Mouse (Mus musculus) forebrain, embryonic 10.5 days (tissue): ENCODE results near the gene Scd2. TPM values are rescaled to one million over a fixed set of nuclear protein-coding genes. Genes with fewer than 3 reads are reported as not detected.
"Not testable (repeated sequence)": the region's sequence is repeated elsewhere in the genome, so short reads cannot be mapped to it uniquely, and the experiment has no call there.

Experiments
- DNase-seq: peaks from one replicate; pipeline ENCODE4 v3.0.0-alpha.2; 2017; ENCODE audit warnings: low spot score; ENCODE audit errors: extremely low spot score
- H3K27ac ChIP-seq: fragments of 300-500 bp; sonication (generic); 2 replicates; pipeline ENCODE4 v1.5.1; 2016; ENCODE audit warnings: mild to moderate bottlenecking
- H3K27me3 ChIP-seq: fragments of 300-500 bp; sonication (generic); 2 replicates; pipeline ENCODE4 v1.6.1; 2016; ENCODE audit warnings: mild to moderate bottlenecking; ENCODE audit not compliant: poor library complexity, severe bottlenecking
- H3K36me3 ChIP-seq: fragments of 300-500 bp; sonication (generic); replicated peaks from 2 replicates; pipeline ENCODE4 v1.6.1; 2016; ENCODE audit warnings: mild to moderate bottlenecking, moderate library complexity
- H3K4me1 ChIP-seq: fragments of 300-500 bp; sonication (generic); 2 replicates; pipeline ENCODE4 v1.6.1; 2016
- H3K4me3 ChIP-seq: fragments of 300-500 bp; sonication (generic); 2 replicates; pipeline ENCODE4 v1.5.1; 2016; ENCODE audit warnings: mild to moderate bottlenecking, moderate library complexity
- H3K9me3 ChIP-seq: fragments of 300-500 bp; sonication (generic); 2 replicates; pipeline ENCODE4 v1.6.1; 2016; ENCODE audit warnings: mild to moderate bottlenecking, moderate library complexity
- WGBS: fragments of 180-500 bp; shearing (Covaris S2); methylation state at CpG from one replicate; pipeline ENCODE4 v1.1.7; 2016; 5-methylcytosine and 5-hydroxymethylcytosine counted together
- polyA plus RNA-seq: library from polyadenylated mRNA; unstranded; fragments of >200 nt; fragmentation: Nextera tagmentation; extraction: Ambion mirVana; gene quantifications from 2 replicates; pipeline ENCODE4 v1.2.1, GENCODE M21; 2016

The Scd2 gene
- polyA plus RNA-seq, 1 experiment from 2014 or later: 403 TPM

DNA sequence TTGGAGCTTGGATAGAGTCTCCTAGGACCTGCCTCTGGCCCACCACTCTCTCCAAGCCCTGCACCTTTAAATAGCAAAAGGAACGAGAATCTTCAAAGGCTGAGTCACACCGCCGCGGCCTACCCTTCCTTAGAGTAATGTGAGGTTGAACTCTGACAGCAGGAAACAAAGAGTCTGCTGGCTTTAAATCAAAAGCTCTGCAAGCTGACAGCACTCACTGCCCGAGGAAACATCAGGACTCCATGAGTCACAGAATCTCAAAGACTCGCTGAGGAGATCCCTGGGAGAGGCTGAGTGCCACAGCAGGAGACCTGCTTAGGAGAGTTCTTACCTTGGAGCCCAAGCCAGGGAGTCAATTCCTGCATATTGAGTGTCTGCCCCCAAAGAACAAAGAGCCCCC, 12.7 kb upstream of the Scd2 start:
- H3K27me3 ChIP-seq: no peaks in the 10 kb centered on the region
- H3K9me3 ChIP-seq: no peaks in the 10 kb centered on the region
- no peaks in the 10 kb centered on the region for H3K36me3 ChIP-seq
- H3K4me3 ChIP-seq: peak overlapping the region; percentile 3; the same call in 1 of the 2 replicates
- 5% methylated on average over 6 of the region's 6 CpGs for WGBS
- H3K4me1 ChIP-seq: peaks cover 69% of the 10 kb centered on the region
- DNase-seq: no peak
- H3K27ac ChIP-seq: peak overlapping the region; percentile 80

DNA sequence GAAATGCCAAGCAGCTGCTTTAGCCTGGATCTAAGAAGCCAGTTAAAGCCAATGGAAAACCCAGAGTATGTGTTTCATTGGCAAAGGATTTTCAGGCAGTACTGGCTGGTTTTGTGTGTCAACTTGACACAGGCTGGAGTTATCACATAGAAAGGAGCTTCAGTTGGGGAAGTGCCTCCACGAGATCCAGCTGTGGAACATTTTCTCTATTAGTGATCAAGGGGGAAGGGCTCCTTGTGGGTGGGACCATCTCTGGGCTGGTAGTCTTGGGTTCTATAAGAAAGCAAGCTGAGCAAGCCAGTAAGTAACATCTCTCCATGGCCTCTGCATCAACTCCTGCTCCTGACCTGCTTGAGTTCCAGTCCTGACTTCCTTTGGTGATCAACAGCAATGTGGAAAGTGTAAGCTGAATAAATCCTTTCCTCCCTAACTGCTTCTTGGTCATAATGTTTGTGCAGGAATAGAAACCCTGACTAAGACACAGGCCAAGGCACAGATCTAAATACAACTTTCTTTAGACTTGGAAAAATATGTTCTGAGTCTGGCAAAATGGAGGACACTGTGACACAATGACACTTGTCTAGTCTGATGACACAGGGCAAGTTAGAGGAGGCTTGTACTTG, 11.5 kb upstream of the Scd2 start:
- Histone ChIP-seq H3K4me3 (peak overlapping the region; percentile 50; the same call in 1 of the 2 replicates), H3K27ac (peak overlapping the region; percentile 93), H3K4me1 (peaks cover 79% of the 10 kb centered on the region)
- not testable (repeated sequence) for H3K36me3 ChIP-seq, DNase-seq, H3K9me3 ChIP-seq, H3K27me3 ChIP-seq
- WGBS: 52% methylated on average over 1 of the region's 1 CpGs

DNA sequence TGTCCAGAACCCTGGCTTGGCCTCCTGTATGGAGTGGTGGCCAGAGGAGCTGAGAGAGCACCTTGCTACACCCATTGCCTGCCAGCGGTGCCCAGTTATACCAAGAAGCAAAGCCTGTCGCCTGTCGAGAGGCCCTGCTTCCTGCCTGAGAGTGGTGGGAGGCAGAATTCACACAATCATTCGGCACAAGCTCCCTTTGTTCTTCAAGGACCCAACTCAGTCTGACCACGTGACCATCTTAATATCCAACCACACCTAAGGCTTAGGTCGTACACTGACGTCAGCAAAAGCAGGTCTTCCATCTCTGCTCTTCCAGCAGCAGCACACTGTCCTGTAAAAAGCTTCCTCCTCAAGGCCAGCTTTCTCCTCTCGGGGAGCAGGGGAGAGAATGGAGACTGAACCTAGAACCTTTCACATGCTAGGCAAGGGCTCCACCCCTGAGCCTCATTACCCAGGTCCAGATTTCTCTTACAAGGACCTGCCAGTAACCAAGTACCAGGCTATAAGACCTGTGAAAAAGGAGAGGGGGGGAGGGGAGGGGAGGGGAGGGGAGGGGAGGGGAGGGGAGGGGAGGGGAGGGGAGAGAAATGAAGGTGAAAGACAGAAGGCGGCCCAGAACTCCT, 10.8 kb upstream of the Scd2 start:
- H3K27ac ChIP-seq: peak overlapping the region; percentile 93
- peaks cover 81% of the 10 kb centered on the region for H3K4me1 ChIP-seq
- no peaks in the 10 kb centered on the region for H3K27me3 ChIP-seq
- H3K4me3 ChIP-seq: peak overlapping the region; percentile 50; the same call in 1 of the 2 replicates
- WGBS: 47% methylated on average over 9 of the region's 9 CpGs
- H3K9me3 ChIP-seq: no peaks in the 10 kb centered on the region
- H3K36me3 ChIP-seq: no peaks in the 10 kb centered on the region
- DNase-seq: no peak

DNA sequence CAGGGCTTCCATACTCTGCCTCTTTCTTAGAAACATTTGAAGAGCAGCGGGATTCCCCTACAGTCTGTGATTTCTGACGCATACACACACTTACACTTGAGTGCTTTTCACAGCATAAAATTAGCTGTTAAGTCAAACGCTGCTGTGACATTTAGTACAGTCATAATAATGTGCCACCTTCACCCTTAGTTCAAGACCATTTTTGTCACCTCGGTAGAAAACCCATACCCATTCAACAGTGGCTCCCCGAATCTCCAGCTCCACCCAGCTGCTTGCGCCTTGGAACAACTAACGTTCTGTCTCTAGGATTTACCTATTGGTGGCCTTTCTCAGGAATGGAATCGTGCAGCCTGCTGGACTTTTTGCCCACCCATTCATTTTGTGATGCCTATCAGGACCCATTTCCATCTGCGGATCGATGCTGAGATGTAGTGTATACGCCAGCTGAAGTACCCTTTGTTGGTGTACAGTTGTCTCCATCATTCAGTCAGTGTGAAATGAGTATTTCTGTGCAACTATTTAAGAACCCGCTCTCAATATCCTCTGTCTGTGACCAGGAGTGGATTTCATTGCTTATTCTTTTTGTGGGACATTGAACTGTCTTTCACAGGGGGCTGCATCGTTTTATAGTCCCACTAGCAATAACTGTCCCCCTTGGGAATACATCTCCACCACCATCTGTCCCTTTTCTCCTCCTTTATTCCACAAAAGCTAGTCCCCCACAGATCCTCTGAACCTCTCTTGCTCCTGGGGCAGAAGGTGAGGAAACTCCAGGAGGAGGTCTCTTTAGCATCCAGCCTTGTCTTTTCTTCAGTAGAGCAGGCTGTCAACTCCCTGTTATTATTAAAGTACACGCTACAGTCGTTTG, 10.1 kb upstream of the Scd2 start:
- H3K4me1 ChIP-seq: peaks cover 82% of the 10 kb centered on the region
- H3K36me3 ChIP-seq: no peaks in the 10 kb centered on the region
- peak overlapping the region; percentile 50 for H3K4me3 ChIP-seq
- no peak for DNase-seq
- H3K9me3 ChIP-seq: no peaks in the 10 kb centered on the region
- H3K27ac ChIP-seq: peak overlapping the region; percentile 93
- no peaks in the 10 kb centered on the region for H3K27me3 ChIP-seq
- 41% methylated on average over 15 of the region's 15 CpGs for WGBS

DNA sequence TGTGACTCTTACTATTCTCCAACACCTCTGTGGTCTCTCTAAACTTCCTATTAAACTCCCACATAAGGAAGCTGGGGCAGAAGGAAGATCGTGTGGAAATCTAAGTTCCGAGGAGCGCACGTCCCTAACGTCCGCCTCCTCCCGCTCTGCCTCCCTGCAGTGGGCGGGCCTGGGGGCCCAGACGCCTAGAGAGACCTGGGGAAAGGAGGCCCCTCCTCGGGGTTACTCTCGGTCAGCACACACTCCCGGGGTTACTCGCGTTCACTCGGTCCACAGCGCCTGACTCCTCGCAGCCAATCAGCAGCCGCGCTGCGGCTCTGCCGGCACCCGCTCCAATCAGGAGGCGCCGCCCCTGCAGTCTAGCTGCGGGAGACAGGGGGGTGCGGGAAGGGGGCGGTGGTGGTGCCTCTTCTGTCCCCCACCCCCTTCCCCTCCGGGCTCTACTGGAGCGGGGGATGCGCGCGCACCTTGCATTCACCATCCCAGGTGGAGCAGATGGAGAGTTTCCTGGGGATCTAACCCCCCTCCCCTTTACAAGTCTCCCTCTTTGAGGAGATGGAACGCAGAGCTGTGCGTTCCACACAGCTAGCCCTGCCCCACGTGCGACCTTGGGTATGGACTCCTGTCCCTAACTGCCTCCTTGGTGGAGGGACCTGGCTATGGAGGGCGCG, 9.3 kb upstream of the Scd2 start:
- peak overlapping the region; percentile 50 for H3K4me3 ChIP-seq
- H3K27me3 ChIP-seq: no peaks in the 10 kb centered on the region
- peak; percentile 96 for DNase-seq
- H3K27ac ChIP-seq: peak overlapping the region; percentile 93
- H3K9me3 ChIP-seq: no peaks in the 10 kb centered on the region
- peaks cover 81% of the 10 kb centered on the region for H3K4me1 ChIP-seq
- WGBS: under 1% methylated on average over 38 of the region's 38 CpGs
- H3K36me3 ChIP-seq: no peaks in the 10 kb centered on the region

DNA sequence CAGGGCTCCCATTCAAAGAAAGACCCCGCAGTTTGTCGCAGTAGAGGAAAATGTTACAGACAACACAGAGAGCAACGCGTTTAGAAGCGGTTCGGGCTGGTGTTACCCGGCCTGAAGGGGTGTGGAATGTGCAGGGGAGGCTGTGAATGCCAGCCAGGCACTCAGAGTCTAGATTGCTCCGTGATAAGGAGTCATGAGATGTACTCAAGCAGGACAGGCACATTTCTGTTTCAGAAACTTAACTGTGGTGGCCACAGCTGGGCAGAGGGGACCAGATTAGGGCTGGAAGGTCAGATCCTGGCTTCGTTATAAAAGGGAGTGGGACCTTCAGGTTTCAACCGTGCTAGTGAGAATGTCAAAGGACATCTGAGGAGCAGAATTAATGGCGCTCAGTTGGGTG, 8.8 kb upstream of the Scd2 start:
- DNase-seq: no peak
- WGBS: 2% methylated on average over 11 of the region's 11 CpGs
- Histone ChIP-seq H3K4me3 (peak overlapping the region; percentile 50), H3K9me3 (no peaks in the 10 kb centered on the region), H3K4me1 (peaks cover 81% of the 10 kb centered on the region), H3K36me3 (no peaks in the 10 kb centered on the region), H3K27me3 (no peaks in the 10 kb centered on the region), H3K27ac (peak overlapping the region; percentile 93)

DNA sequence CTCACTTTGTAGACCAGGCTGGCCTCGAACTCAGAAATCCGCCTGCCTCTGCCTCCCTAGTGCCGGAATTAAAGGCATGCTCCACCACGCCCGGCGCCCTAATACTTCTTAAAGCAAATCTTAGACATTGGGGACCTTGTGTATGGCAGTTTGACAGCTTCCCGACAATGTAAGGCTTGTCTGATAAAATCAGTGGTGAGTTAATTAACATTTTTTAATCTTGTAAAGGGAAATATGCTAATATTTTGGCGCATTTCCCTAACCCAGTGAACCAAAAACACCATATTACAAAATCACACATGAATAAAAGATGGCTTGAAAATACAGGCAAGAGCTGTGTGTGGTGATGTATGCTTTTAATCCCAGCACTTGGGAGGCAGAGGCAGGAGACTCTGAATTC, 7.9 kb upstream of the Scd2 start:
- H3K27me3 ChIP-seq: no peaks in the 10 kb centered on the region
- no peaks in the 10 kb centered on the region for H3K9me3 ChIP-seq
- WGBS: 96% methylated on average over 8 of the region's 8 CpGs
- H3K27ac ChIP-seq: peak overlapping the region; percentile 93
- DNase-seq: no peak
- peaks cover 81% of the 10 kb centered on the region for H3K4me1 ChIP-seq
- H3K36me3 ChIP-seq: no peaks in the 10 kb centered on the region
- H3K4me3 ChIP-seq: no peak overlapping the region

DNA sequence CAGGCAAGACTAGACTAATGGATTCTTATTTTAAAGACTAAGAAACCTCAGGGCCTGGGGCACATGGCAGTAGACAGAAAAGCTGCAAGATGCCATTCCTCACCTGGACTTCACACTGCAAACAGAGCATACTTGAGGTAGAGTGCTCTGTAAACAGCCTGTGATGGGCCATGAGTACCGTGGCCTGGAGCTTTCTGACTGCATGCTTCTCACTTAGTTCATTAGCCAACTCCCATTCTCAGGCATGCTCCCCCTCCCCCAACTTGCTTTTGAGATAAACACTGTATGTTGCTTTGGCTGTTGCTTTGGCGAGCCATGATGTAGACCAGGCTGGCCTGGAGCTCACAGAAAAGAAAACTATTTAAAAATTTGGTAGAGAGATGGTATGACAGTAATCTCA, 7.4 kb upstream of the Scd2 start:
- Histone ChIP-seq H3K36me3 (no peaks in the 10 kb centered on the region), H3K27me3 (no peaks in the 10 kb centered on the region), H3K9me3 (no peaks in the 10 kb centered on the region), H3K4me1 (peaks cover 77% of the 10 kb centered on the region), H3K27ac (peak overlapping the region; percentile 48), H3K4me3 (no peak overlapping the region)
- no peak for DNase-seq
- 74% methylated on average over 2 of the region's 2 CpGs for WGBS

DNA sequence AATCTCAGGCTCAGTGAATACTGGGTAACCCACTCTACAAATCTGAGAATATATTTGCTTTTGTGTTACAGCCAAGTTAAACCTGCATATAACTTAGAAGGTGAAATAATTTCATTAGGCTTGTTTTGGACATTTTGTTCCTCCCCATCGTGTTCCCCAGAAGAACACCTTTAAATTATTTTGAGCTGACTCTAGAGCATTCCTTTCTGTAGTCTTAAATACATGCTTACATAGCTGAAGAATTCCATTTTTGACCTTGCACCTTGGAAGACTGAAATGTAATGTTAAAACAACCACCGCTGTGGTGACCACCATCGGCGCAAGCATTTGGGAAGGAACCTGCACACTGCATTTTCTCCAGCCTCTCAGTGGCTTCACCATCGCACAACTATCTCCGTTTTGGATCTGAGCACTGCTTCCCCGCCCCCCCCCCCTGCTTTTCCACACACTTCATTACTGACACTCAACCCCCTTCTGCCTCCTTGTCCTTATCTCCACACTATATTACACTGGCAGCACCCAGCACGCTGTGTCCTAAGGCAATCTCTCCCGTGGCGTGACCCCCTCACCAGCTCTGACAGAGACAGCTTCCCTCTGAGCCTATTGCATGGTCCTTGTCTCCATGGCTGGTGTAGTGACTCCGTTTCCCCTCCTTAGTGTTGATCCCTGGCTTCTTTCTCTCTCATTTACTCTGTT, 5.9 kb upstream of the Scd2 start:
- 86% methylated on average over 11 of the region's 11 CpGs for WGBS
- H3K36me3 ChIP-seq: no peaks in the 10 kb centered on the region

DNA sequence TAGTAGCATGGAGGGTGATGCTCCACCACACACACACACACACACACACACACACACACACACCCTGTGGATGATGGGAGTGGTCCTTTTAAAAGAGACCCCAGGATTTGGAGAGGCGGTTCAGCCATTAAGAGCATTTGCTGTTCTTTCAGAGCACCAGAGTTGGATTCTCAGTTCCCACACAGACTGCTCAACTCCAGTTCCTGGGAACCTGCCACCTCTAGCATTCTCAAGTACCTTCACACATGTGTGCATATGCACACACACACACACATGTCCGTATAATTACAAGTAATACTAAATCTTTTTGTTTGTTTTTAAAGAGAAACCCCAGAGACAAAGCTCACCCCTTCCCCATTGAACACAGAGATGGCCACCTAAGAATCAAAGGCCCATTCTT, 1.4 kb upstream of the Scd2 start:
- 89% methylated on average over 2 of the region's 2 CpGs for WGBS
- Histone ChIP-seq H3K36me3 (peaks cover 24% of the 10 kb centered on the region), H3K27me3 (no peaks in the 10 kb centered on the region), H3K4me3 (peak overlapping the region; percentile 76), H3K27ac (peak overlapping the region; percentile 97), H3K9me3 (no peaks in the 10 kb centered on the region), H3K4me1 (peaks cover 67% of the 10 kb centered on the region)
- no peak for DNase-seq

More for the DNA sequence above, 5.9 kb upstream of the Scd2 start:
- DNase-seq: no peak
- no peaks in the 10 kb centered on the region for H3K9me3 ChIP-seq
- H3K4me1 ChIP-seq: peaks cover 77% of the 10 kb centered on the region
- no peak overlapping the region for H3K4me3 ChIP-seq
- peak overlapping the region; percentile 58 for H3K27ac ChIP-seq
- no peaks in the 10 kb centered on the region for H3K27me3 ChIP-seq

DNA sequence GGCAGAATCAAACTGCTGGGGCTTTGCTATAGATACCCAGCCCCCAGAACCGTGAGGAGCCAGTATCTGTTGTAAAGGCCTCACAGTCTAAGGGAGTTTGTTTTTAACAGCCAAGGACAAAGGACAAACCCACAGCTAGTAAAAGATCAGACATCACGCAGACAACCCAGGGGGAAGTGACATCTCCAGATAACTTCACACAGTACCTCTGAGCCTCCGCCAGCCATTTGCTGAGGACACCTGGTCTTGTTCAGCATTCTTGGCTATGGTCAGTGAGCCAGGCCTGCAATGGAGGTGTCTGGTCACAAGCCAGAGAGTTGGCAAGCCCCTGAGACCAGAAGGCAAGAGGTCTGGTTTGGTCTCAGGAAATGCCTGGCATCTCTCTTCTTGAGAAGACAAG, 991 bp upstream of the Scd2 start:
- Histone ChIP-seq H3K4me3 (peak overlapping the region; percentile 76), H3K27me3 (no peaks in the 10 kb centered on the region), H3K27ac (peak overlapping the region; percentile 97), H3K4me1 (peaks cover 70% of the 10 kb centered on the region), H3K36me3 (peaks cover 28% of the 10 kb centered on the region), H3K9me3 (no peaks in the 10 kb centered on the region)
- no peak for DNase-seq
- 61% methylated on average over 3 of the region's 3 CpGs for WGBS
